Mouse (Mus musculus): ENCODE measurements around the gene Ppp1r15a. TPM values are rescaled to one million over a fixed set of nuclear protein-coding genes. Genes with fewer than 3 reads are reported as not detected.
"Not testable (repeated sequence)": the region's sequence is repeated elsewhere in the genome, so short reads cannot be mapped to it uniquely, and the experiment has no call there.

The Ppp1r15a gene
- polyA plus RNA-seq, 1 experiment from 2014 or later, result 22.3 TPM

DNA sequence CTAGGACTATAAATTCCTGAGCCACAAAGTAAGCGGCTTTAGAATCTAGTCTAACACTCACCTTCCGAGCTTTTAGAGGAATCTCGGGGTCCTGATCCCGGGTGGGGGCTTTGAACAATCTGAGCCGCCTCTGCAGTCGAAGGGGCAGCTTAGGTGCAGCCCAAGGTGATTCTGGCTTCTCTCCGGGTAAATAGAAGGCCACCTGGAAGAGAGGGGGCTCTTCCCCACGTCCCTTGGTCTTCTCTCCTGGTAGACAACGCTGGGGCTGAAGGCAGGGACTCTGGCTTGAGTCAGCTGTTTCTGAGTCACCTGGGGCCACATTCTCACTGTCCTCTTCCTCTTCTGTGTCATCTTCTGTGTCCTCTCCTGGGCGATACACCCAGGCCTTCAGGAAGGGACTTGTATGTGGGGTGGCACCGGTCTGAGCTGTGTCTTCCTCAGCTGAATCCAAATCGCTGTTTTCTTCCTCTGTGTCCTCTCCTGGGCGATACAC lies 2.3 kb downstream of the Ppp1r15a start:
- H3K27me3 ChIP-seq, result no peaks in the 10 kb centered on the region
- peak overlapping the region; percentile 26; the same call in 1 of the 2 replicates for H3K4me2 ChIP-seq
- H3K9me3 ChIP-seq, result no peaks in the 10 kb centered on the region
- H3K4me1 ChIP-seq, result peaks cover 40% of the 10 kb centered on the region
- H3K4me3 ChIP-seq, result 0 out of 2 replicates have a peak overlapping the region, but pooled peaks have one; percentile 9
- 65% methylated on average over 13 of the region's 13 CpGs for WGBS
- peak overlapping the region; percentile 17; the same call in 1 of the 2 replicates for H3K27ac ChIP-seq
- ATAC-seq (ENCODE audit: insufficient number of reproducible peaks, low FRiP score, low TSS enrichment, low read depth), result no peak
- H3K9ac ChIP-seq, result no peak overlapping the region
- H3K36me3 ChIP-seq, result peaks cover 7% of the 10 kb centered on the region; the same call in 1 of the 2 replicates

DNA sequence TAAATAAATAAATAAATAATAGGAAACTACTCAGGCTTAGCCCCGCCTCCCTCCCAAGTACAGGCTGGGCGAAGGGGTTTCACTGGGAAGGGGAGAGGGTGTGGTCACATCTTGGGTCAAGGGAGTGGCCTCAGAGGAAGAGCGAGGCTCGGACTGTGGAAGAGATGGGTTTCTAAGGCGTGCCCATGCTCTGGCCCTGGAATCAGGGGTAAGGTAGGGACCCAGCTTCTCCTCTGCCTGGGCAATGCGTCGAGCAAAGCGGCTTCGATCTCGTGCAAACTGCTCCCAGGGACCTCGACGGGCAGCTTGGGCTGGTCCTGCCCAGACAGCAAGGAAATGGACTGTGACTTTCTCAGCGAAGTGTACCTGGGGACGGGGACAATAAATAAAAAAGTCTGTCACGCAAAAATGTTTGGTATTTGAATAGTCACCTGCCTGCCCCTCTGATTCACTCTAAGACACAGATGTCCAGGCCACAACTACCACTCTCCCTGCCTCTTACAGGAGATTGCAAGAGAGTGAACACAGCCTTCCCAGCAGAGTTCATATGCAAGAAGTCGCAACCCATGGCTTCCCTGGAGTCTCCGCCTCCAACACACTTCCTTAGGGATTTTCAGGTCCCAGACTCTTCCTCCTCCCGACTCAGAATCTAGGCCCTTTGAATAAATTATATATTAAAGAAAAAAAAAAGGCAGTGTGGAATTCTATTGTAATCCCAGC lies 3.0 kb downstream of the Ppp1r15a start:
- peak overlapping the region; percentile 17; the same call in 1 of the 2 replicates for H3K27ac ChIP-seq
- H3K4me3 ChIP-seq, result 0 out of 2 replicates have a peak overlapping the region, but pooled peaks have one; percentile 9
- H3K4me1 ChIP-seq, result peaks cover 39% of the 10 kb centered on the region
- no peak overlapping the region for H3K9ac ChIP-seq
- H3K36me3 ChIP-seq, result peaks cover 7% of the 10 kb centered on the region; the same call in 1 of the 2 replicates
- WGBS, result 62% methylated on average over 18 of the region's 18 CpGs
- peak overlapping the region; percentile 26; the same call in 1 of the 2 replicates for H3K4me2 ChIP-seq
- ATAC-seq (ENCODE audit: insufficient number of reproducible peaks, low FRiP score, low TSS enrichment, low read depth), result no peak
- no peaks in the 10 kb centered on the region for H3K27me3 ChIP-seq
- no peaks in the 10 kb centered on the region for H3K9me3 ChIP-seq

DNA sequence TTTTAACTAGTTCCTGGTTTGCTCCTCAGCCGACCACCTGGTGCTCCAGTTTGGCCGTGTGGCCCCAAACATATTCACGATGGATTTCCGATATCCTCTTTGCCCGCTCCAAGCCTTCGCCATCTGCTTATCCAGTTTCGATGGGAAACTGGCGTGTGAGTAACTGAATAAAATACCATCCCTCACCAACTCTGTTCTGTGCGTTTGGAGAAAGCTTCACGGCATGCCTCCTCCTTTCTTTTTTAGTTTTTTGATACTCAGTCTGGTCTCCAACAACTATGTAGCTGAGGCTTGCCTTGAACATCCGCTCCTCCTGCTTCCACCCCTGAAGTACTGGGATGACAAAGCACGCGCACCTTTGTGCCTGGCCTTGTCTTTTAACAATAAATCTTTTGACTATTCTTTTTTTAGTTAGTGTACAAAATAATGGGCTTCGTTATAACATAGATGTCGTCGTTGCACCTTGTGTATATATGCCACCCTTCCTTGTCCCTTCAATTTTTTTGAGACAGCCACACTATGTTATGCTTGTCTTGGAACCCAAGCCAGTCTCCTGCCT lies 3.8 kb downstream of the Ppp1r15a start:
- Histone ChIP-seq H3K27ac (peak overlapping the region; percentile 90), H3K4me3 (peak overlapping the region; percentile 49), H3K9me3 (no peaks in the 10 kb centered on the region), H3K36me3 (peaks cover 7% of the 10 kb centered on the region; the same call in 1 of the 2 replicates), H3K4me1 (peaks cover 39% of the 10 kb centered on the region), H3K27me3 (no peaks in the 10 kb centered on the region), H3K9ac (no peak overlapping the region), H3K4me2 (peak overlapping the region; percentile 47)
- no peak for ATAC-seq (ENCODE audit: insufficient number of reproducible peaks, low FRiP score, low TSS enrichment, low read depth)
- WGBS, result 55% methylated on average over 16 of the region's 16 CpGs

DNA sequence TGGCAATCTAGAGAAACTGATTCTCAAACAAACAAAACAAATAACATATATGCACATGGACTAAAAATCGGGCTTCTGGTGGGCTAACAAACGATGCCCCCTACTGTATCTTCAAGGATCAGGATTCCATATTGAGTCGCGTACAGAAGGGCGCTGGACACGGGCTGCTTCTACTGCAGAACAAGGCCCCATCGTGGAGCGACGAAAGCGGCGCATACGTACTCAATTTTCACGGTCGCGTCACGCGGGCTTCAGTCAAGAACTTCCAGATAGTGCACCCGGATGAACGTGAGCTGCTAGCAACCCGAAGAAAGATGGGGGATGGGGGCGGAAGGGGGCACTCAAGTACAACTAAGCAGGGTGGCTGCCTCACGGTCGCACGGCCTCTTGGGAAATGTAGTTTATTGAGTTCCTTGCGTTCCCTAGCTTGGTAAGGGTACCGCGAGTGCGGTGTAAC lies 4.3 kb downstream of the Ppp1r15a start:
- WGBS, result under 1% methylated on average over 28 of the region's 28 CpGs
- peak overlapping the region; percentile 43; the same call in 1 of the 2 replicates for H3K9ac ChIP-seq
- ATAC-seq (ENCODE audit: insufficient number of reproducible peaks, low FRiP score, low TSS enrichment, low read depth), result peak; percentile 52
- peak overlapping the region; percentile 49 for H3K4me3 ChIP-seq
- no peaks in the 10 kb centered on the region for H3K9me3 ChIP-seq
- peak overlapping the region; percentile 90 for H3K27ac ChIP-seq
- peaks cover 39% of the 10 kb centered on the region for H3K4me1 ChIP-seq
- no peaks in the 10 kb centered on the region for H3K27me3 ChIP-seq
- peak overlapping the region; percentile 47 for H3K4me2 ChIP-seq
- H3K36me3 ChIP-seq, result peaks cover 7% of the 10 kb centered on the region; the same call in 1 of the 2 replicates

DNA sequence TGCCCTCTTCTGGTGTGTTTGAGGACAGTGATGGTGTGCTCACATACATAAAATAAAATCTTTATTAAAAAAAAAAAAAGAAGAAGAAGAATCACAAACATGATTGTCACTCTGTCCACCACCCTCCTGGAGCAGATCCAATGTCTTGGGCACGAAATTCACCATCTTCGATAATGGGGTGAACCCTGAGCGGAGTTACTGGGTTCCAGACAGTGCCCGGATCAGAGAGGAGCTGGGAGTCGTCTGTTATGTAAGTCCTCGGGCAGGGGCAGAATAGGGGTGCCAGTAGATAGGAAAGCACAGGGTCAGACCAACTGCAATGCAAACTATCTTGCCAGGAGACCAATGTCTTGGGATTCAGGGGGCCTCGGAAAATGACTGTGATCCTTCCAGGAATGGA lies 5.5 kb downstream of the Ppp1r15a start:
- Histone ChIP-seq H3K27ac (no peak overlapping the region), H3K4me2 (no peak overlapping the region), H3K36me3 (peaks cover 7% of the 10 kb centered on the region; the same call in 1 of the 2 replicates), H3K9me3 (no peaks in the 10 kb centered on the region), H3K9ac (no peak overlapping the region), H3K4me3 (no peak overlapping the region), H3K4me1 (peaks cover 39% of the 10 kb centered on the region), H3K27me3 (no peaks in the 10 kb centered on the region)
- 92% methylated on average over 7 of the region's 7 CpGs for WGBS
- ATAC-seq (ENCODE audit: insufficient number of reproducible peaks, low FRiP score, low TSS enrichment, low read depth), result no peak

DNA sequence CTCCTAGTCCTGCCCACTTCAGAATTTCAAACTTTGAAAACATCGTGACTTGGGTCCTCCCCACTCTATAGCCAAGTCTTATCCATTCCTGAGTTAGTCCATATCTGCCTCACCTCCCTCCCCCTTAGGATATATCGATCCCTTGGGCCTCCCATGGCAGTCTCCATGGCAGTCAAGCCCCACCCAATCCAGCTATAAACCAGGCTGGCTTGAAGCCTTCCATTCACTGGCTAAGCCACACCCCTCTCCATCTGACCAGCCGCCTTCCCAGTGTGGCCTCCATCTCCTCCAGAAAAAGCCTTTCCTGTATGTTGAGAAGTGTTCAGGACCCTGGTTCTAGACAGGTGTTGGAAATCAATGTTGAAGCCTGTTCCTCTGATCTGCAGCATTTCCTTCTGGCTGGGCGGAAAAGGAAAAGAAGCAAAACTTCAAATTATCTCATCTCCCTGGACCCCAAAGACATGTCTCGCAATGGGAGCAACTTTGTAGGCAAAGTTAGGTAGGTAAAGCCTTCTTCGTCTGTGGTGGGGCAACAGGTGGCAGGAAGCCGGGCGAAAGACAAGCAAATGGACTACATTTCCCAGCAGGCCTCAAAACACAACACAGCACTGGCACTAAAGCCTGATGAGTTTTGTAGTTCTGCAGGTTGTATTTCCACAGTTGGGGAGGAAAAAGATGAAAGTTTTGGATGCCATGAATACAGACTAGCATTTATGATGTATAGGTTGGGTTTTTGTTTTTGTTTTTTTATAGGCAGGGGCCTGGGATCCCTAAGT lies 6.5 kb downstream of the Ppp1r15a start:
- ATAC-seq (ENCODE audit: insufficient number of reproducible peaks, low FRiP score, low TSS enrichment, low read depth), result no peak
- WGBS, result 74% methylated on average over 8 of the region's 8 CpGs

DNA sequence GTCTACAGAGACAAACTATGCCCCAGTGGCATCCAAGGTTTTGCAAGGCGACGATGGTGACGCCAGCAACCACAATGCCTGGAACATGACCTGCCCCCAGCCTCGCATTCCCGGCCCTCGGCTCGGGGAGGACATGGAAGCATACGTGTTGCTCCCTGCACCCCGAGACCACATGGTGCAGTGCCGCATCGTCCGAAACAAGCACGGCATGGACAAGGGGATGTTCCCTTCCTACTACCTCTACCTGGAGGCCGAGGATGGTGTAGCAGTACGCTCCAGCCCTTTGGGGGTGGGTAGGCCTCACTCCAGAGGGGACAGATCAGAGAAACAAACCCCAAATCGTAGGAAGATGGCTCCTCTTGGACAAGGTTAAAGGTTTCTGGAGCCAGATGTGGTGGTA lies 7.5 kb downstream of the Ppp1r15a start:
- no peaks in the 10 kb centered on the region for H3K9me3 ChIP-seq
- no peak overlapping the region for H3K9ac ChIP-seq
- H3K27ac ChIP-seq, result no peak overlapping the region
- H3K4me1 ChIP-seq, result peaks cover 31% of the 10 kb centered on the region
- no peaks in the 10 kb centered on the region for H3K27me3 ChIP-seq
- no peak overlapping the region for H3K4me3 ChIP-seq
- no peak for ATAC-seq (ENCODE audit: insufficient number of reproducible peaks, low FRiP score, low TSS enrichment, low read depth)
- no peak overlapping the region for H3K4me2 ChIP-seq
- peaks cover 1% of the 10 kb centered on the region; the same call in 1 of the 2 replicates for H3K36me3 ChIP-seq
- WGBS, result 92% methylated on average over 16 of the region's 16 CpGs

More for the DNA sequence above, 6.5 kb downstream of the Ppp1r15a start:
- no peak overlapping the region for H3K4me3 ChIP-seq
- no peaks in the 10 kb centered on the region for H3K9me3 ChIP-seq
- peaks cover 4% of the 10 kb centered on the region; the same call in 1 of the 2 replicates for H3K36me3 ChIP-seq
- H3K9ac ChIP-seq, result no peak overlapping the region
- H3K27me3 ChIP-seq, result no peaks in the 10 kb centered on the region
- H3K4me2 ChIP-seq, result 0 out of 2 replicates have a peak overlapping the region, but pooled peaks have one; percentile 5
- H3K27ac ChIP-seq, result 0 out of 2 replicates have a peak overlapping the region, but pooled peaks have one; percentile 22
- peaks cover 36% of the 10 kb centered on the region for H3K4me1 ChIP-seq

DNA sequence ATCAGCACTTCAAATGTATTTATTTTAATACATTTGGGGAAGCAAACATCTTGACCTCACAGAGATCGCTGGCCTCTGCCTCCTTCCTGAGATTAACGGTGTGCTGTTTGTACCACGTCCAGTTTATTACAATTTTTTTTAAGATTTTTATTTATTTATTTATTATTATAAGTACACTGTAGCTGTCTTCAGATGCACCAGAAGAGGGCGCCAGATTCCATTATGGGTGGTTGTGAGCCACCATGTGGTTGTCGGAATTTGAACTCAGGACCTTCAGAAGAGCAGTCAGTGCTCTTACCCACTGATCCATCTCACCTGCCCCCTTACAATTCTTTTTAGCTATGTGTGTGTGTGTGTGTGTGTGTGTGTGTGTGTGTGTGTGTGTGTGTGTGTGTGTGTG lies 9.2 kb downstream of the Ppp1r15a start:
- H3K36me3 ChIP-seq; H3K4me3 ChIP-seq; H3K9ac ChIP-seq; ATAC-seq (ENCODE audit: insufficient number of reproducible peaks, low FRiP score, low TSS enrichment, low read depth); H3K27me3 ChIP-seq; H3K27ac ChIP-seq; H3K4me2 ChIP-seq; H3K9me3 ChIP-seq: not testable (repeated sequence)
- 64% methylated on average over 5 of the region's 5 CpGs for WGBS
- peaks cover 16% of the 10 kb centered on the region for H3K4me1 ChIP-seq

DNA sequence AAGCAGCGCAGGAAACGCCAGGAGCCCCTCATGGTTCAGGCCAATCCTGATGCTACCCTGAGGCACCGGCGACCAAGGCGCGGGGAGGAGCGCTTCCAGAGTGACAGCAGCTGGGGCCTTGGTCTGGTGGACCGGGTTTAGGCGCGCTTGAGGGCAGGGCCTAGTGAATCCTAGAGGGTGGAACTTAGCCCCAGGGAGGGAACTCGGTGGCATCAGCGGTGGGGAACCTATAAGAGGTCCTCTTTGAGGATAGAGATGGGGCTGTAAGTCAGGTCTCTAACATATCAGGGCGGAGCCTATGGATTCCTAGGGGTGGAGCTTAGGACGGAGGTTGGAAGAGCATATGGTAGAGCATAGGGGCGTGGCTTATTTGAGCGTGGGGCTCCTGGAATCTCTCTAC lies 10.6 kb downstream of the Ppp1r15a start:
- H3K36me3 ChIP-seq, result no peaks in the 10 kb centered on the region
- 21% methylated on average over 16 of the region's 16 CpGs for WGBS
- 0 out of 2 replicates have a peak, but pooled peaks have one; percentile 5 for ATAC-seq (ENCODE audit: insufficient number of reproducible peaks, low FRiP score, low TSS enrichment, low read depth)
- H3K9ac ChIP-seq, result no peak overlapping the region
- H3K4me2 ChIP-seq, result peak overlapping the region; percentile 33
- no peaks in the 10 kb centered on the region for H3K27me3 ChIP-seq
- no peaks in the 10 kb centered on the region for H3K9me3 ChIP-seq
- H3K4me1 ChIP-seq, result peaks cover 11% of the 10 kb centered on the region
- peak overlapping the region; percentile 0; the same call in 1 of the 2 replicates for H3K27ac ChIP-seq
- no peak overlapping the region for H3K4me3 ChIP-seq

DNA sequence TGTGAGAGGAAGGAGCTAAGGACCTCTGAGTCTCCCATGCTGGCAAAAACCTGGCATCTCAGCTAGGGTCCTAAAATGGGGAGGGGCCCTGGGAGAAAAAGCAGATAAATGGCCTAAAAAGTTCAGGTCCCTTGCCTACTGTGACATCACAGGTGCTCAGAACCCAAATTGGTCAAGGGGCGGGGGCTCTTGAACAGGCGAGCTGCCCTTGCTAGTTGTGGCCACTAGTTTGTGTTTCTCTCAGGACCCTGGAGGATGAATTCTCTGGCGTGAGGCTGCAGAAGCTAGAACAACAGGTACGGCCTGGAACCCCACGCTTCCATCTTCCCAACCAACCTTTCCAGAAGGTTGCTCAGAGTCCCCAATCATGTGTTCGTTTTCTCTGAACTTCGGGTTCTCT lies 11.7 kb downstream of the Ppp1r15a start:
- no peak overlapping the region for H3K4me2 ChIP-seq
- no peaks in the 10 kb centered on the region for H3K27me3 ChIP-seq
- 81% methylated on average over 7 of the region's 7 CpGs for WGBS
- no peaks in the 10 kb centered on the region for H3K36me3 ChIP-seq
- no peak overlapping the region for H3K27ac ChIP-seq
- no peak overlapping the region for H3K9ac ChIP-seq
- no peak for ATAC-seq (ENCODE audit: insufficient number of reproducible peaks, low FRiP score, low TSS enrichment, low read depth)
- H3K9me3 ChIP-seq, result no peaks in the 10 kb centered on the region
- no peak overlapping the region for H3K4me3 ChIP-seq
- H3K4me1 ChIP-seq, result peaks cover 11% of the 10 kb centered on the region
